Mouse (Mus musculus): ENCODE results near the gene Fpr2. TPM values are rescaled to one million over a fixed set of nuclear protein-coding genes. Genes with fewer than 3 reads are reported as not detected.

Gene Fpr2
- polyA plus RNA-seq, 1 experiment from 2014 or later = not detected

DNA sequence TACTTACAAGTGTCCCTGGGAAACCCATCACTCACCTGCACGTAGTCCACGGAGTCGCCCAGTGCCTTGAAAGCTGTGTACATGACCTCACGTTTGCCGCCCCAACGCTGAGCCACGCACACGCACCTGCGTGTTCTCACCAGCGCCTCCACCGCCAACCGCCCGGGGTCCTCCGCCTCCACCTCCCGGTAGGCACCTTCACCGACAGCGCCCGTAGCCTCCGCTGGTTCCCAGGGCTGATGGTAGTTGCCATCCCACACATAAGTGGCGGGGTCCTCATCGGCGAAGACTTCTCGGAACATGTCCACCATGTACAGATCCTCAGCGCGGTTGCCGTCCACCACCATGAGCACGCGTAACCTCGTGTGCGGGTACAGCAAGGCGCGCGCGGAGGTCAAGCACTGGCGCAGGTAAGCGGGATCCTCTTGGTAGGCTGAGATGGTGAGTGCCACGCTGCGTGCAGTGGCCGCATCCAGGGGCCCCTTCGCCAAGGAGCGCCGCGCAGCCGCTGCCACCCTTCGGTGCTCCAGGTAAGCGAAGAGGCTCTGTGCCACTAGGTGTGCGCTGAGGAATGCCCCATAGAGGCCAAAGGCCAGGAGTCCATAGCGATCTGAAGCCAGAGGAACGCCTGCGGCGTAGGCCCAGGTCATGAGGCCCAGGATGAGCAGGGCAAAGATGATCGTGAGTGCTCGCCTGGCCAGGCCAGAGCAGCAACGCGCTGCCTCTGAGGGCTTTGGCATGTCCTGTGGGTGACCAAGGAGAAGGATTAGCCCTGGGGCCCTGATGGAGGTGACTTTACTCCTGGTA is 37.5 kb upstream of the Fpr2 start:
- peak; percentile 40; the same call in 1 of the 2 replicates for ATAC-seq (ENCODE audit: low FRiP score, low TSS enrichment)
- no peaks in the 10 kb centered on the region for H3K36me3 ChIP-seq (ENCODE audit: control insufficient read depth, insufficient read depth, low read length)
- H3K27me3 ChIP-seq (ENCODE audit: control insufficient read depth, insufficient read depth, low read length) = no peaks in the 10 kb centered on the region
- H3K27ac ChIP-seq (replicated peaks; ENCODE audit: low read depth, low read length) = no peak overlapping the region
- H3K9me3 ChIP-seq (ENCODE audit: control insufficient read depth, low read length) = no peaks in the 10 kb centered on the region
- H3K4me1 ChIP-seq (ENCODE audit: control insufficient read depth, insufficient read depth, low read length) = no peaks in the 10 kb centered on the region
- 23% methylated on average over 55 of the region's 55 CpGs for WGBS
- DNase-seq = no peak
- H3K4me2 ChIP-seq (ENCODE audit: low read length) = peak overlapping the region; percentile 45
- H3K9ac ChIP-seq (replicated peaks; ENCODE audit: low read length) = 0 out of 2 replicates have a peak overlapping the region, but pooled peaks have one; percentile 12
- H3K4me3 ChIP-seq (replicated peaks; ENCODE audit: low read depth, low read length) = peak overlapping the region; percentile 19

DNA sequence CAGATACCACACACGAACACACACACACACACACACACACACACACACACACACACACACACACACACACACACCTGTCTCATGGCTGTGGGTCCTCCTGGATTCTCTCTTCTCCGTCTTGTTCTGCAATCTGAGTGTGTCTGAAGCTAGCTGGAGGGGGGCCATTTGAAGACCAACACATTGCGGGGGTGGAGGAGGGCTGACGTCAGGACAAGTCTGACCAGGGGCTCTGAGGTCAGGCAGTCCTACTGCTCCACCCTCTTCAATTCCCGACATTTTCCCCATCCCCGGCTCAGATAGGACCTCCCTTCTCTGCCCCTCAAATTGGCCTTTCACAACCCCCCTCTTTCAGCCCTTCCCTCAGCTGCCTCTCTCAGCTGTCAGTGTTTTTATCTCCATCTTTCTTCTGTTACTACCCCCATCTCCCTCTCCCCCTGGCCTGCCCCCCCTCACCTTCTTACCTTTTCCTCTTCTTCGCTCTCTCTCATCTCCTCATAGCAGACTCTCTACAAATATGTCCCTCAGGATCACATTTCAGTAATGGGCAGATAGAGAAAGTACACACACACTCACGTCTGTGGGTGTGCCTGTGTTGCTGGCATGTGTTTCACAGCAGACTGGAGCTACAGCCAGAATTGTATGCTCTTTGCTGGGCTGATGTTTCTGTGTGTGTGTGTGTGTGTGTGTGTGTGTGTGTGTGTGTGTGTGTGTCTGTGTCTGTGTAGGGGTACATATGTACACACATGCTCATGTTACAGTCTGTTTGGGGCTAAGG is 32.4 kb upstream of the Fpr2 start, which contains the start of gene Has1:
TSS of gene Has1 (minus strand) at position 142 of the 775 bp plus-strand sequence.
- Histone ChIP-seq H3K27me3 (ENCODE audit: control insufficient read depth, insufficient read depth, low read length) (no peaks in the 10 kb centered on the region), H3K27ac (replicated peaks; ENCODE audit: low read depth, low read length) (no peak within 1 kb of the TSS), H3K4me2 (ENCODE audit: low read length) (no peak within 1 kb of the TSS), H3K36me3 (ENCODE audit: control insufficient read depth, insufficient read depth, low read length) (no peaks in the 10 kb centered on the region), H3K9me3 (ENCODE audit: control insufficient read depth, low read length) (no peaks in the 10 kb centered on the region), H3K4me3 (replicated peaks; ENCODE audit: low read depth, low read length) (no peak within 1 kb of the TSS), H3K4me1 (ENCODE audit: control insufficient read depth, insufficient read depth, low read length) (no peaks in the 10 kb centered on the region), H3K9ac (replicated peaks; ENCODE audit: low read length) (no peak within 1 kb of the TSS)
- 72% methylated on average over 8 of the region's 8 CpGs for WGBS
- ATAC-seq (ENCODE audit: low FRiP score, low TSS enrichment) (peak; percentile 34; the same call in 1 of the 2 replicates), DNase-seq (no peak)

DNA sequence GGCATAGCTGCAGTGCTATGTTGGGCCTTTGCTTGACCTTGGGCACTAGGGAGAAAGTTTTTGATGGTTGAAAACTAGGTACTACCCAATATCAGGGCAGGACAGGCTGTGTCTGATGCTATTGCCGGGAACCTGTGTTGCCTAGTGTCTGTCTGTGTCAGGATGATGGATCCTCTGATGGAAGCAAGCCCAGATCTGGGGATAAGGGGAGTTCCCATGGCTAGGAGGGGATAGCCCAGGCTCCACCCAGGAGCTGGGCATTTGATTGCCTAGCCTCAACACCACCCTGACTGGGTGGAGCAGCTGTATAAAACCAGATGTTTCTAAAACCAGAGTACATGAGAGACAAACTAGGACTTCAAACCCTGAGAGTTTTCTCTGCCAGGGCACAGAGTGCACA is 31.0 kb upstream of the Fpr2 start:
- H3K9ac ChIP-seq (replicated peaks; ENCODE audit: low read length) = no peak overlapping the region
- WGBS = 86% methylated on average over 1 of the region's 1 CpGs
- H3K4me3 ChIP-seq (replicated peaks; ENCODE audit: low read depth, low read length) = no peak overlapping the region

DNA sequence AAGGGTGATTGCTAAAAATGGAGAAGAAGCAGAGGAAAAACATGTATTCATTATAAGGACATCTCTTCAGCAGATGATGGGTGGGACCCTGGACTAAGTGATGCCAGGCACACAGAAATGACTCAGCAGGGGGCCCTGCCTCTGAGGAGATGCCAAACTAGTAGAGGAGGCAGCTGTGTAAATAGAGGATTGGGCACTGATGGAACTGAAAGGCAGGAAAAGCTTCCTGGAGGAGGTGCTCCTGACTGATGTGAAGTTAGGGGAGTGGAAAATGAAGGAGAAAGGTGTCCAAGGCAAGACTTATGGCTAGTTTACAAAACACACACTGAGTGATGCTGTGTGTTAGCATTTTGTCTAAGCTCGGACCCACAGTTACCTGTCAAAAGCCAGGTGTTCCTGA is 30.2 kb upstream of the Fpr2 start:
- ATAC-seq (ENCODE audit: low FRiP score, low TSS enrichment) = no peak
- no peak overlapping the region for H3K4me2 ChIP-seq (ENCODE audit: low read length)
- H3K4me1 ChIP-seq (ENCODE audit: control insufficient read depth, insufficient read depth, low read length) = no peaks in the 10 kb centered on the region
- no peaks in the 10 kb centered on the region for H3K36me3 ChIP-seq (ENCODE audit: control insufficient read depth, insufficient read depth, low read length)
- H3K4me3 ChIP-seq (replicated peaks; ENCODE audit: low read depth, low read length) = no peak overlapping the region
- H3K9ac ChIP-seq (replicated peaks; ENCODE audit: low read length) = no peak overlapping the region
- WGBS = 100% methylated on average over 1 of the region's 1 CpGs
- no peak overlapping the region for H3K27ac ChIP-seq (replicated peaks; ENCODE audit: low read depth, low read length)
- no peak for DNase-seq
- no peaks in the 10 kb centered on the region for H3K27me3 ChIP-seq (ENCODE audit: control insufficient read depth, insufficient read depth, low read length)
- no peaks in the 10 kb centered on the region for H3K9me3 ChIP-seq (ENCODE audit: control insufficient read depth, low read length)

More for the DNA sequence above, 31.0 kb upstream of the Fpr2 start:
- H3K27ac ChIP-seq (replicated peaks; ENCODE audit: low read depth, low read length) = no peak overlapping the region
- no peaks in the 10 kb centered on the region for H3K27me3 ChIP-seq (ENCODE audit: control insufficient read depth, insufficient read depth, low read length)
- H3K4me2 ChIP-seq (ENCODE audit: low read length) = no peak overlapping the region
- H3K4me1 ChIP-seq (ENCODE audit: control insufficient read depth, insufficient read depth, low read length) = no peaks in the 10 kb centered on the region
- DNase-seq = no peak
- no peaks in the 10 kb centered on the region for H3K36me3 ChIP-seq (ENCODE audit: control insufficient read depth, insufficient read depth, low read length)
- no peak for ATAC-seq (ENCODE audit: low FRiP score, low TSS enrichment)
- H3K9me3 ChIP-seq (ENCODE audit: control insufficient read depth, low read length) = no peaks in the 10 kb centered on the region

DNA sequence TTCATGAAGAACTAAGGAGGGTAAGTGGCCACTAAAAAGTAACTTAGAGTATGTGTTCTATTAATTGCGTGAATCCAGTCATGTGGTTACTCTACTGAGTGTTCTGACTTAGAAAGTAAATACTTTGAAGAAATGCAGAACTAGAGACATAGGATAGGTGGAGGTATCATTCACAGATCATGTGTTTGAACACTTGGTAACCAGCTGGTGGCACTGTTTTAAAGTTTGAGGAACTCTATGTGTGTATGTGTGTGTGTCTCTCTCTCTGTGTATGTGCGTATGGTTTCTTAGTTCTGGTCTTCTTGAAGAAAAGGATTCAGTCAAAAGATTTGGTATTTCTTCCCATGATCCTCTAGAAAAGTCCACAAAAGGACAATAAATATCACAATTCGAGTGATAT is 27.5 kb upstream of the Fpr2 start:
- Histone ChIP-seq H3K4me3 (replicated peaks; ENCODE audit: low read depth, low read length) (no peak overlapping the region), H3K4me2 (ENCODE audit: low read length) (no peak overlapping the region), H3K36me3 (ENCODE audit: control insufficient read depth, insufficient read depth, low read length) (no peaks in the 10 kb centered on the region), H3K9ac (replicated peaks; ENCODE audit: low read length) (no peak overlapping the region), H3K27me3 (ENCODE audit: control insufficient read depth, insufficient read depth, low read length) (no peaks in the 10 kb centered on the region), H3K9me3 (ENCODE audit: control insufficient read depth, low read length) (no peaks in the 10 kb centered on the region), H3K4me1 (ENCODE audit: control insufficient read depth, insufficient read depth, low read length) (no peaks in the 10 kb centered on the region), H3K27ac (replicated peaks; ENCODE audit: low read depth, low read length) (no peak overlapping the region)
- DNase-seq (no peak), ATAC-seq (ENCODE audit: low FRiP score, low TSS enrichment) (no peak)
- WGBS = 88% methylated on average over 3 of the region's 3 CpGs

GRCm38 (mm10) chr17:17862360-17862759 is 25.3 kb upstream of the Fpr2 start:
- Histone ChIP-seq H3K4me3 (replicated peaks; ENCODE audit: low read depth, low read length) (no peak overlapping the region), H3K27ac (replicated peaks; ENCODE audit: low read depth, low read length) (no peak overlapping the region), H3K9me3 (ENCODE audit: control insufficient read depth, low read length) (no peaks in the 10 kb centered on the region), H3K9ac (replicated peaks; ENCODE audit: low read length) (no peak overlapping the region), H3K4me2 (ENCODE audit: low read length) (no peak overlapping the region), H3K4me1 (ENCODE audit: control insufficient read depth, insufficient read depth, low read length) (no peaks in the 10 kb centered on the region), H3K36me3 (ENCODE audit: control insufficient read depth, insufficient read depth, low read length) (no peaks in the 10 kb centered on the region), H3K27me3 (ENCODE audit: control insufficient read depth, insufficient read depth, low read length) (no peaks in the 10 kb centered on the region)
- no peak for ATAC-seq (ENCODE audit: low FRiP score, low TSS enrichment)
- no peak for DNase-seq
- WGBS = 76% methylated on average over 1 of the region's 1 CpGs

DNA sequence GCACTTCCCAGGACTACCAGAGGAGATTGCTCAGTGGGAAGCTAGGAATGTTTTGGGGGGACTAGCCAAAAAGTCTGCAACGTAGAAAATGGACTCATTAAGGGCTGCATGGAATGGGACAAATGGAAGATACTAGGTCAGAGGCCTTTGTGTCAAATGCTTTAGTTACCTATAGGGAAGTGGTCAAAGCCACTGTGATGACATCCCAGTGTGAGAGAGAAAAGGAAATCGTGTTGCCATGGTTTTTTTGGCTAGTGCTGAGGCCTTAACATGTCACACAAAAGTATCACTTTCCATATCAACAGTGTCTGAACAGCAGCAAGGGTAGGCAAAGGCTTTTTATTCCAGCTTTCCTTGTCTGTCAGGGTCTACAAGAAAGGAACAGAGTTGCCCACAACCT is 22.5 kb upstream of the Fpr2 start:
- Histone ChIP-seq H3K9me3 (ENCODE audit: control insufficient read depth, low read length) (no peaks in the 10 kb centered on the region), H3K27me3 (ENCODE audit: control insufficient read depth, insufficient read depth, low read length) (no peaks in the 10 kb centered on the region), H3K36me3 (ENCODE audit: control insufficient read depth, insufficient read depth, low read length) (no peaks in the 10 kb centered on the region), H3K9ac (replicated peaks; ENCODE audit: low read length) (no peak overlapping the region), H3K4me2 (ENCODE audit: low read length) (no peak overlapping the region), H3K27ac (replicated peaks; ENCODE audit: low read depth, low read length) (no peak overlapping the region), H3K4me3 (replicated peaks; ENCODE audit: low read depth, low read length) (no peak overlapping the region), H3K4me1 (ENCODE audit: control insufficient read depth, insufficient read depth, low read length) (no peaks in the 10 kb centered on the region)
- ATAC-seq (ENCODE audit: low FRiP score, low TSS enrichment) = no peak
- WGBS = 45% methylated on average over 2 of the region's 2 CpGs
- no peak for DNase-seq

GRCm38 (mm10) chr17:17866801-17867469 is 20.7 kb upstream of the Fpr2 start:
- Histone ChIP-seq H3K4me3 (replicated peaks; ENCODE audit: low read depth, low read length) (no peak overlapping the region), H3K9ac (replicated peaks; ENCODE audit: low read length) (no peak overlapping the region), H3K9me3 (ENCODE audit: control insufficient read depth, low read length) (no peaks in the 10 kb centered on the region), H3K27me3 (ENCODE audit: control insufficient read depth, insufficient read depth, low read length) (no peaks in the 10 kb centered on the region), H3K4me1 (ENCODE audit: control insufficient read depth, insufficient read depth, low read length) (no peaks in the 10 kb centered on the region), H3K4me2 (ENCODE audit: low read length) (no peak overlapping the region), H3K27ac (replicated peaks; ENCODE audit: low read depth, low read length) (no peak overlapping the region), H3K36me3 (ENCODE audit: control insufficient read depth, insufficient read depth, low read length) (no peaks in the 10 kb centered on the region)
- ATAC-seq (ENCODE audit: low FRiP score, low TSS enrichment) = no peak
- DNase-seq = no peak
- 90% methylated on average over 11 of the region's 11 CpGs for WGBS
